In the genomic region with DNA sequence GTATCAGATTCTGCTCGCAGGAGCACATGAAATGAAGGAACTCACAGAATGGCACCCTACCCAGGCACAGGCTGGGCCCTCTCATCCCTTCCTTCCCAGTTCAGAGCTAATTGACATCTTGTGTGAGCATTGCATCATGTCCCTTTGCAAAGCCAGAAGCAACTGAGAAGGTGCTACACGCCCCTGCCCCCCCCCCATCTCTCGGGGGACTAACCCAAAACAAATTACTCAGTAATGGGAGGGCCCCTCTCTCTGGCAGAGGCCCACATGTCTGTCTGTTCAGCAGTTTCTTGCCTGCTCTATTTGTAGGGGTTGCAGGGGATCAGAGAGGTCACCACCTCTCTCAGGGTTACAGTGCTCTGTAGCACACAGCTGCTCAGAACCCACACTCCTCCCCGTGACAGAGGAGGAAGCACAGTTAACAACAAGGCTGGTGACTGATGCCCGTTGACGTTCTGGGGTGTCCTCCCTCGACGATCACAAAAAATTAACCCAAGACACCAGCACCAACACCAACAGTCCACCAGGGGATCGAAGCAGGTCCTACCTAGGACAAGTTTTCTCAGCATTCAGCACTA, we compare ENCODE assay signal across 8 mouse cellular contexts.
DNase-seq lines count a peak whose midpoint lies in the region; ATAC-seq and TF ChIP-seq lines count a peak whose summit lies in the region.

No protein-coding gene starts in this region.

- no peaks in the 10 kb centered on the region for H3K36me3 ChIP-seq in forebrain, embryonic 15.5 days
- H3K36me3 ChIP-seq in midbrain, postnatal 0 days (ENCODE audit: insufficient read depth, low read length): no peaks in the 10 kb centered on the region

- H3K9me3 ChIP-seq in forebrain, embryonic 15.5 days: no peaks in the 10 kb centered on the region
- no peaks in the 10 kb centered on the region for H3K9me3 ChIP-seq in midbrain, postnatal 0 days (ENCODE audit: low read length)

- WGBS in forebrain, embryonic 15.5 days: 35% methylated on average over 9 of the region's 9 CpGs
- 58% methylated on average over 9 of the region's 9 CpGs for whole genome bisulfite sequencing in midbrain, postnatal 0 days

- ATAC-seq in forebrain, embryonic 15.5 days (replicated peaks): peak; percentile 20; the same call in 1 of the 2 replicates
- ATAC-seq in midbrain, postnatal 0 days (ENCODE audit: low FRiP score): no peak

- peak; percentile 31; the same call in 1 of the 2 replicates for TF ChIP-seq CTCF in midbrain, postnatal 0 days (IDR thresholded peaks at IDR 0.05)

- peak overlapping the region; percentile 84 for H3K27ac ChIP-seq in forebrain, embryonic 15.5 days (replicated peaks)
- peak overlapping the region; percentile 12; the same call in 1 of the 2 replicates for H3K27ac ChIP-seq in midbrain, postnatal 0 days (ENCODE audit: low read depth, low read length)

- no peak overlapping the region for H3K4me2 ChIP-seq in forebrain, embryonic 15.5 days (replicated peaks)
- H3K4me2 ChIP-seq in midbrain, postnatal 0 days (ENCODE audit: low read depth, low read length, poor library complexity, severe bottlenecking): no peak overlapping the region

- peaks cover 81% of the 10 kb centered on the region for H3K4me1 ChIP-seq in forebrain, embryonic 15.5 days
- peaks cover 5% of the 10 kb centered on the region; the same call in 1 of the 2 replicates for H3K4me1 ChIP-seq in midbrain, postnatal 0 days (ENCODE audit: insufficient read depth, low read length)

- DNase-seq in embryo, embryonic 10 days (ENCODE audit: low spot score): peak; percentile 40
- DNase-seq in embryo, embryonic 9.5 days (ENCODE audit: extremely low spot score): no peak
- peak; percentile 74 for DNase-seq in heart, postnatal 4 days
- DNase-seq in kidney, postnatal 4 days: peak; percentile 71 to 79
- DNase-seq in midbrain, postnatal 0 days (ENCODE audit: low spot score): no peak
- DNase-seq in thymus, postnatal 4 days: peak; percentile 73
- DNase-seq in cerebellum, adult 11 months: no peak

- H3K4me3 ChIP-seq in forebrain, embryonic 15.5 days: no peak overlapping the region
- no peak overlapping the region for H3K4me3 ChIP-seq in midbrain, postnatal 0 days (ENCODE audit: low read depth, low read length)

- no peaks in the 10 kb centered on the region for H3K27me3 ChIP-seq in forebrain, embryonic 15.5 days
- no peaks in the 10 kb centered on the region for H3K27me3 ChIP-seq in midbrain, postnatal 0 days (ENCODE audit: insufficient read depth, low read length)

- H3K9ac ChIP-seq in forebrain, embryonic 15.5 days (replicated peaks): no peak overlapping the region
- no peak overlapping the region for H3K9ac ChIP-seq in midbrain, postnatal 0 days (replicated peaks; ENCODE audit: low read length, poor library complexity, severe bottlenecking)

Comparison
In these comparisons a context has a peak if more than half of its experiments do, and no peak if none do; other contexts are left out.
1. DNase-seq: peak in embryo, embryonic 10 days (single experiment), heart, postnatal 4 days (single experiment), kidney, postnatal 4 days (2 of 2) and thymus, postnatal 4 days (single experiment); none in embryo, embryonic 9.5 days (single experiment), midbrain, postnatal 0 days (single experiment) and cerebellum, adult 11 months (single experiment).